Mouse (Mus musculus): ENCODE measurements around the gene Znfx1.

- TF ChIP-seq CTCF (IDR thresholded peaks at IDR 0.05; ENCODE audit: low read depth) = no peak
- peak; percentile 88 for TF ChIP-seq EP300 (IDR thresholded peaks at IDR 0.05; ENCODE audit: low read depth)
Observed at GRCm38 (mm10) chr2:167039386-167039785, 23.4 kb downstream of the Znfx1 start.

All from liver, embryonic 14.5 days (tissue).